Mouse (Mus musculus) heart, adult 18-20 months (tissue): ENCODE results near the gene Tnfrsf22. TPM values are rescaled to one million over a fixed set of nuclear protein-coding genes. Genes with fewer than 3 reads are reported as not detected.
"Not testable (repeated sequence)": the region's sequence is repeated elsewhere in the genome, so short reads cannot be mapped to it uniquely, and the experiment has no call there.

ENCODE experiments used
- DNase-seq, 2 experiments: peaks; one replicate each; pipeline ENCODE4 v3.0.0; 2021 to 2022; ENCODE audit warnings: mixed read lengths in 1 of 2
- long read RNA-seq, 2 experiments: library from polyadenylated mRNA; stranded (forward); transcript quantifications; one replicate each; pipeline ENCODE4 v2.0.0; 2021
- total RNA-seq, 2 experiments: library from RNA; stranded (reverse); gene quantifications; 2 replicates each; pipeline ENCODE4 v1.2.3; 2021

The Tnfrsf22 gene
- 1 to 10 TPM; 2.7 to 3.3 TPM for total RNA-seq
- long read RNA-seq, experiment 1, partial matches to known transcripts: 1 of 2 reads
- long read RNA-seq, experiment 1, other reads (novel, unspliced or antisense): 0 of 2 reads
- long read RNA-seq, experiment 2, partial matches to known transcripts: 0 of 3 reads
- long read RNA-seq, experiment 2, other reads (novel, unspliced or antisense): 0 of 3 reads

DNA sequence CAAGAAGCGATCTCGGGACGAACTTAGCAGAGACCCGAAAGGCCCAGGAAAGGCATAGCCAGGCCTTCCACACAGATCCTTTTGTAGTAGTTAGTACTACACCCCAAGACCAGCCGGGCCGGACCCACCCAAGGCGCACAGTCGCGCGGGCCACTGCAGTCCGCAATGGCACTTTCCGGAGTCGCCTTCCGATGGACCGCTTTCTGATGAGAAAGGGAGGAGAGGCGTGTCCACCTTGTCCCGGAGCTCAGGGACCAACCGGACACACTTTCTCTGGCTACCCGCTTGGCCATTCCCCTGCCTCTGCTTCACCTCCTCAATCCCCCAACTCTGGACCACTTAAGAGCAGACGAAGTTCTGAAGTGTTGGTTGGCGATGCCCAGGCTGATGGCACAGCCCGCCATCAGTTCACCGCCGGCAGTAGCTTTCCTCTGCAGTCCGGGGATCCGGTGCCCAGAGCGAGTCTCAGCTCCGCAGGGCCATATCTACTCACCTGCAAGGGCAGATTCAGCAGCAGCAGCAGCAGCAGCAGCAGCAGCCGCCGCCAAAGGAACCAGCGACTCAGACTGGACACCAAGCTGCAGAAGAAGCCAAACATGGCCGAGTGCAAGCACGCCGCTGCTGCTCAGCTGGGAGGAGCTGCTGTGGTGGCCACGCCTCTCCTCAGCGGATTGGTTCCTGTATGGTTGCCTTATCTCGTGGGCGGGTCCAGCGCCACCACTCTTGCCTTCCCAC, at the start of gene Tnfrsf22:
Gene Tnfrsf22 (minus strand): TSS at position 628 of the 735 bp plus-strand sequence.
- peak; percentile 82 to 91 for DNase-seq

DNA sequence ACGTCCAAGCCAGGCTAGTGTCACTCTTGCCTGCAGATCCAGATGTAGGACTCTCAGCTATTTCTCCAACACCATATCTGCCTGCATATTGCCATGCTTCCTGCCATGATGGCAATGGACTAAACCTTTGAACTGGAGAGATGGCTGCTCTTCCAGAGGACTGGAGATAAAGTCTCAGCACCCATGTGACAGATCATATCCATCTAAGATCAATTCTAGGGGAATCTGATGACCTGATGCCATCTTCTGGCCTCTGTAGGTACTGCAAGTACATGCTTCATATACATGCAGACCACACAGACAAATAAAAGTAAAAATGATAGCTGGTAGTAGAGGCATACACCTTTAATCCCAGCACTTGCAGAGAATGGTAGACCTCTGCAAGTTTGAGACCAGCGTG, 46.7 kb upstream of the Tnfrsf22 start:
- DNase-seq: peak in 1 of 2 experiments; percentile 67

DNA sequence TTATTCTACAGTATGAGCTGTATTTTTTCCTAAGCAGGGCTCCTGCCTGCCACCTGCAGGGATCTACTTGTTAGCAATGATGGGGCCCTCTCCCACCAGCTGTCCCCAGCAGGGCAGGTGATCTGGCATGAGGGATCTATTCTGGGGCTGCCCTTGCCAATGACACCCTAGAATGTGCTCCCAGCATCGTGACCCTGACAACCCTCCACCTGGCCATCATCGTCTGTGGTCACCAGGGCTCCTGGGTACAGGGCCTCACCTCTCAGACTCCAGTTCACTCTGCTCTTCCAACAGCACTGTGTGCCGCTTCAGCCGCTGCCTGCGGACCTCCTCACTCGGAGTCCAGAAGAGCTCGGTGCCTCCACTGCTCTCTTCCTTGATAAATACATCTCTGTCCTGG, 45.1 kb upstream of the Tnfrsf22 start:
- no peak for DNase-seq

DNA sequence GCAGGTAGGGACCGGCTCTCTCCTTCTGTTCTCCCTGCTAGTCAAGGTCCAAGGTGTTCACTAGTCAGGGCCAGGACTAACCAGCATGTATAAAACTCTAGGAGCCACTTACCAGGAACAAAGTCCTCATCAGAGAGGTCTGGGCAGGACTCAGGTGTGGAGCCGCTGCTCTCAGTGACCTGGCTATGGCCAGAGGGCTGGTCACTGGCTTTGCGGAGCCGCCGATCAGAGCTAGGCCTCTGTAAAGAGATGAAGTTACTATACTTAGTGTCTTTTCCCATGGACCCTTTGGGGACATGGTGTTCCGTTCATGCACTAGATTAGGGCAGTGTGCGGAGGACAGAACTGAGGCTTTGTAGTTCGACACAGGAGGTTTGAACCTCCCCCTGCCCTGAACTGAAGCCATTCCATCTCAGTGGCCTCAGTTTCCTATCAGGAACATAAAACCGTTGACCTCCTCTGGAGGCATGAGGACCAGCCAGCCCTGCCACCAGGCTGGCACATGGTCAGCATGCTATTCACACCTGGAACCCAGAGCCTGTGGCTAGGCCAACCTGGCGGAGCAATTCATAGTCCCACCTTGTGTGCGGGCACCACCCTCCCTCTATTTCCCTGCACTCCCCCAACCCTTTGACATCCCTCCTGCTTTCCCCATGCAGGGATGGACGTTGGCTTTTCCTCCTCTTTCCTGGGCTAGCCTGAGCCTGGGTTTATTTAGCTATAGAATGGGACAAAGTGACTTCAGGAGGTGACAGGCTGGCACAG, 43.5 kb upstream of the Tnfrsf22 start:
- no peak for DNase-seq

DNA sequence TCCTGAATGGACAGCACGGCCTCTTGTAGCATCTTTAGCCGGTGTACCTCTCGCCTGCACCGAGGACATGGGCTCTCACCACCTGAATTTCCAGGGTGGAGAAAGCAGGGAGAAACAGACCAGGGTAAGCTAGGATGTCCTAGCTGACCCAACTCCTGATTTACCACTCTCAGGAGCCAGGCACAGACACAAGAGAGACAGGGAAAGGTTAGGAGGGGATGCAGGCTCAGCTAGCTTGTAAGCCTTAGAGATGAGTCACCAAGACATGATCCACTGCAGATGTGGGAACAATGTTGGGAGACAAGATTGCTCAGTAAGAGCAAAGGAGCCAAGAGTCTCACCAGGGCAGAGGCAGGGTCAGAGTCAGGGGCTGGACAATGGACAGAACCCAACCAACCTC, 42.4 kb upstream of the Tnfrsf22 start:
- no peak for DNase-seq

DNA sequence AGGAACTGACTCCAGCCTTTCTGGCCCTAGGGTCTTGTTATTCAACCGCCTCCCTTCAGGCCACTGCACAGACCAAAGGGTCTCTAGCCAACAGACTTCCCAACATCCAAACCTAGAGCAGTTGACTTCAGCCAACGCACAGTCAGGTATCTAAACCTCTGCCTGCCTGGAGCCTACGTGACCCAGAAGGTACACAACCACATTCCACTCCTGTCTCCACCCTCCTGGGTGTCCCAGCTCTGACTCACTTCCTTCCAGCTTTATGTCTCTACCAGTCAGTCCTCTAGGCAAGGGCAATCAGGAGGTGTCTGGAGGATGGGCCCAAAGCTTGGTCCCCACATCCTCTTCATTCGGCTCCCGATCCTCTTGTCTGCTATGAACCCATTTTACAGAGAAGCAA, 41.7 kb upstream of the Tnfrsf22 start:
- no peak for DNase-seq

DNA sequence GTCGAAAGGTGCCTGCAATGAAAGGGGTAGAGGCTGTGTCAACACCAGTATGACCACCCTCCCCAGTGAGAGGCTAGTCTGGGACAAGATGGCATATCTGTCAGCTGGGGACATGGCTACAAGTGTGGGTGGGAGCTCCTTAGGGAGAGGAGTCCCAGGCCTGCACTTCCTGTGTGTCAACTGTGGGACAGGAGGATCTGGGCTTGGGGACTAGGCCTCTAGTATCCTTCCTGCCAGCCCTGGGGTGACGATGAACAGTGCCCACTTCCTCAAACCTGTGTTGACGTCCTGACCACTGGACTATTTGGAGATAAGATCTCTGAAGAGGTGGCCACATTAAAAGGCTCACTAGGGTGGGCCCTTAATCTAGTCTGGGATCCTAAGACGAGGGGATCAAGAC, 40.5 kb upstream of the Tnfrsf22 start:
- DNase-seq: no peak

DNA sequence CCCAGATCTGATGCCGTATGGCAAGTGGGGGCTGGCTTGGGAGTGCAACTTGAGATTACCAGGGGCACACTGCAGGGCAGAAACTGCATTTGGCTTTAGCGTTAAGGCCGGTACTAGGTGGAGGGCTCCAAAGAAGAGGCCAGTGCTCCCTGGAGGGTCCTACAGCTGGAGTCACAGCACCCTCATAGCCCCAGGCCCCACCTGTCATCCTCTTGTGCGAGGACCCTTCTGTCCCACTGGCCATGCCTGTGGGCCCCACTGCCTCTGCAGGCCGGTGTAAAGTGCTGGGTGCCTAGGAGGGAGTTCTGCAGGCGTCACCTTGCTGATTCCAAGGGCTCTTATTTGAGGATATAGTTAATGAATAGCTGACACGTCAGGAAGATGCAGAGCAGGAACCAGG, 40.0 kb upstream of the Tnfrsf22 start:
- DNase-seq: no peak

DNA sequence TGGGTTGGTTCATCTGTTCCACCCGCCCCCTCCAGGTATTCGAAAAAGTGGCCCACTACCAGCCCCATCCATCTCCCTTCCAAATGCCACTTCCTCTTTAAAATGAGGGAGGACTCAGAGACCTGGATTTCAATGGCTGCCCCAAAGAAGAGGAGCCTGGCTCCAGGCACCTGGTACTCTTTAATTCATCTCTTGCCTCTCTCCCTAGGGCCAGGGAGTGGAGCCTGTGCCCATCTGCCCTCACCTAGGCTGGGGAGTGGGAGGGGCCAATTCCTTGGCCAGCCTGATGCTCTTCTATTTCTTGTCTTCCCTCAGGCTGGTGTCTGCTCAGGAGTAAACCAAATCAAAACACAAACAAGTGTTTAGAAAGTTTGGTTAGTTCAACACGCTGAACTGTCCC, 37.2 kb upstream of the Tnfrsf22 start:
- DNase-seq: not testable (repeated sequence)

DNA sequence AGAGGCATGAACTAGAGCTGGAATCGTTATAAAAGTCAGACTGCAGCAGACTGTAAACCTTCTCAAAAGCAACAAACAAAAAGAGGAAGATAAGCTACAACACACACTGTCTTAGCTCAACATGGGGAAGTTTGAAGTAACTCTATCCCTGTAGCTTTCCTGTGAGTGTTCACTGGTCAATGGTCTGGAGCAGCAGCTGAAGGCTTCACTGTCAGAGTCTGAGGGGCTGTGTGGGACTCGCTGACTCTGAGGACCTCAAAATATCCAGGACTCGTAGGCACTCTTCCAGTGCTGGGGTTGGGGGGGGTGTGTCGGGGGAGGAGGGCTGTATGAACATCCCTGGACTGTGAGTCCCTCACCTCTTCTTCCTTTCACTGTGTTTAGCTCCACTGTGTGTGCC, 36.7 kb upstream of the Tnfrsf22 start:
- not testable (repeated sequence) for DNase-seq

DNA sequence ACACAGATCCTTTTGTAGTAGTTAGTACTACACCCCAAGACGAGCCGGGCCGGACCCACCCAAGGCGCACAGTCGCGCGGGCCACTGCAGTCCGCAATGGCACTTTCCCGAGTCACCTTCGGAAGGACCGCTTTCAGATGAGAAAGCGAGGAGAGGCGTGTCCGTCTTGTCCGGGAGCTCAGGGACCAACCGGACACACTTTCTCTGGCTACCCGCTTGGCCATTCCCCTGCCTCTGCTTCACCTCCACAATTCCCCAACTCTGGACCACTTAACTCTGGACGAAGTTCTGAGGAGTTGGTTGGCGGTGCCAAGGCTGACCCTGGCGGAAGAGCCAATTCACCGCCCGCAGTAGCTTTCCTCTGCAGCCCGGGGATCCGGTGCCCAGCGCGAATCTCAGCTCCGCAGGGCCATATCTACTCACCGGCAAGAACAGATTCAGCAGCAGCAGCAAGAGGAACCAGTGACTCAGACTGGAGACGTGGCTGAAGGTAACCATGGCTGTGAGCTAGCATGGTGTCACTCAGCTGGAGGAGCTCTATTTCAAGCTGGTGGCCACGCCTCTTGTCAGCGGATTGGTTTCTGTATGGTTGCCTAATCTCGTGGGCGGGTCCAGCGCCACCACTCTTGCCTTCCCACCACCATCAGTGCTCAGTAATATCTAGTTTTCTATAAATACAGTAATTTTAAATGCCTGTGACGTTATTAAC, 36.1 kb upstream of the Tnfrsf22 start, which contains the start of gene Tnfrsf23:
Gene Tnfrsf23 (minus strand): TSS at position 514 of the 709 bp plus-strand sequence.
- DNase-seq: peak; percentile 83 to 89

DNA sequence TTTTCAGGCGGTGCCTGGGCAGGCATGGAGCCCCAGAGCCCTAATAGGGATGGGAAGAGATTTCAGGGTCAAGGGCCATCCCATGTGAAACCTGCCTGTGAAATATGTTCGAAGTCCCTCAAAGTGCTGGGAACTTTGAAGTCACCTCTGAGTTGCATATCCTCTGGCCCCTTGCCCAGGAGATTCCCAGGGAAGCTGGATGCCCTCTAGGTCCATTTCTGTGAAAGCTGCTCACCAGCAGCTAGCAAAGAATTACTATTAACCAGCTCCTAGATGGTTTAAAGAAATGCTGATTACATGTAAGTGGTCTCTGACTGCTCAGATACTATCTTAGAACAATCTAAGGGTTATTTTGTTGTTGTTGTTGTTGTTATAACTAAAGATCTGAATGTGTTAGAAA, 35.1 kb upstream of the Tnfrsf22 start:
- not testable (repeated sequence) for DNase-seq

DNA sequence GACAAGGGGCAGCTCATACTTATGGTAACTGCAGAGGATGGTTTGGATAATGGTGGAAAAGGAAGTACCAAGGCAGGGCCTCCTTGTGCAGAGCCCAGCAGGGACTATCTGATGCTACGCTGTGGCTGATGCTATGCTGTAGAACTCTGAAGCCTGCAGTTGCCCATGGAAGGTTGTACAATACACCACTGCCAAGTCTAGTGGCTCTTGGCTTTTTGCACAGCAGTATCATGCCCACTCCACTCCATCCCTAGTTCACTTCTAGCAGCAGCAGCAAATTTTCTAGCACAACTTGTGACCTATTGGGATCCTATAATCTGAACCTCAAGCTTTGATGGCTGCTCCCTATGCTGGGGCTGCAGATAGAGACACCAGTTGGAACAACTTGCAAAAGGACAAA, 32.1 kb upstream of the Tnfrsf22 start:
- DNase-seq: no peak

DNA sequence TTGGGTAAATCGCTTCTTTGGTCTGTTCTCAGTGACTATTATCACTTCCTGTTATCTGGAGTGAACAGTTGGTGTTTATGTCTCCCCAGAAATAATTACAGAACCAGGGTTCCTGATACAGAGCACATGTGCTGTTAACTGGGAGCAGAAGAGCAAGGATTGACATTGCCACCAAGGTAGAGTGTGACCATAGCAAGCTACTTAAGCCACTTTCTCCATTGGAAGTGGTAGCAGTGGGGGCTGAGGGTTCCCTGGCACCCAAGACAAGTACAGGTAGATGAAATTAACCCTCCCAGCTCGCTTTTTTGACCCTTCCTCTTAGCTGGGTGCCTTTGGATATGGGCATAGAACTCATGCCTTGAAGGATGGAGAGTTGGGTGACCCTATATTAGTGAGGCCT, 31.4 kb upstream of the Tnfrsf22 start:
- DNase-seq: peak in 1 of 2 experiments; percentile 0

DNA sequence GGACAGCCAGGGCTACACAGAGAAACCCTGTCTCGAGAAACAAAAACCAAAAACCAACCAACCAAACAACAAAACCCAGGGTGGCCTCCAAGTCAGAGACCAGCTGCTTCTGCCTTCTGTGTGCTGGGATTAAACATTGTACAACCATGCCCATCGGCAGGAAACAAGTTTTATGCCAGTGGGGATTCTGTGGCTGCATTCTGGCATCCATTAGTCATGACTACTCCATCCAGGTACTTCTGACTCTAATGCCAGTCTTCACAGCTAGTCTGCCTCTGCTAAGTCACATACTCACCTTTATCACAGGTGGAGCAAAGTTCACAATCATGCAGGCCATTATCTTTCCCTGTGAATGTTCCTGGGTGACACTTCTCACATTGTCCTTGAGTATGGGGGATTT, 30.2 kb upstream of the Tnfrsf22 start:
- peak in 1 of 2 experiments; percentile 0 for DNase-seq

DNA sequence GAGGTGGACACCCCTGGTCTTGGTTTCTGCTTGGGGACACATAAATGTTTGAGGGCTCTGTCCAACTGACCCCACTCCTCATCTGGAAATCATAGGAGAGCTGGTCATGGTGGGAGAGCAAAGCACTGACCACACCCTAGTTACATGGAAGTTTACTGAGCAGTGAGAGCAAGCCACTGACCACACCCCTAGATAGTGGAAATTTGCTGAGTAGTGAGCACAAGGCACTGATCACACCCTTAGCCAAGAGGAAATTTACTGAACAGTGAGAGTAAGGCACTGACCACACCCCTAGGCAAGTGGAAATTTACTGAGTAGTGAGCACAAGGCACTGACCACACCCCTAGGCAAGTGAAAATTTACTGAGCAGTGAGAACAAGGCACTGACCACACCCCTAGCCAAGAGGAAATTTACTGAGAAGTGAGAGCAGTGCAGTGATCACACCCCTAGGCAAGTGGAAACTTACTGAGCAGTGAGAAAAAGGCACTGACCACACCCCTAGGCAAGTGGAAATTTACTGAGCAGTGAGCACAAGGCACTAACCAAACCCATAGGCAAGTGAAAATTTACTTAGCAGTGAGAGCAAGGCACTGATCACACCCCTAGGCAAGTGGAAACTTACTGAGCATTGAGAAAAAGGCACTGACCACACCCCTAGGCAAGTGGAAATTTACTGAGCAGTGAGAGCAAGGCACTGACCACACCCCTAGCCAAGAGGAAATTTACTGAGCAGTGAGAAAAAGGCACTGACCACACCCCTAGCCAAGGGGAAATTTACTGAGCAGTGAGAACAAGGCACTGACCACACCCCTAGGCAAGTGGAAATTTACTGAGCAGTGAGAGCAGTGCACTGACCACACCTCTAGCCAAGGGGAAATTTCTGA, 17.2 kb upstream of the Tnfrsf22 start:
- no peak for DNase-seq

DNA sequence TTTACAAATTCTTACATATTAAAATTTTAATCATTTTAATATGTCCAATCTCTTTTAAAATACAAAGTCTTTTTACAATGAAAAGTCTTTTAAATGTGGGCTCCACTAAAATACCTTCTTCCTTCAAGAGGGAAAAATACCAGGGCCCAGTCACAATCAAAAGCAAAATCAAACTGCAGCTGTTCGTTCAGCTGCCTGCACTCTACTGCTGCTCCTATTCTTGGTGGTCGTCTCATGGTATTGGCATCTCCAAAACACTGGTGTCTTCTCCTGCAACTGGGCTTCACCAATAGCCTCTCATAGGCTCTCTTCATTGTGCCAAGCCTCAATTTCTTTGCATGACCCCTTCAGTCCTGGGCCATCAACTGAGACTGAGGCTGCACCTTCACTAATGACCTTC, 14.0 kb upstream of the Tnfrsf22 start:
- DNase-seq: no peak

DNA sequence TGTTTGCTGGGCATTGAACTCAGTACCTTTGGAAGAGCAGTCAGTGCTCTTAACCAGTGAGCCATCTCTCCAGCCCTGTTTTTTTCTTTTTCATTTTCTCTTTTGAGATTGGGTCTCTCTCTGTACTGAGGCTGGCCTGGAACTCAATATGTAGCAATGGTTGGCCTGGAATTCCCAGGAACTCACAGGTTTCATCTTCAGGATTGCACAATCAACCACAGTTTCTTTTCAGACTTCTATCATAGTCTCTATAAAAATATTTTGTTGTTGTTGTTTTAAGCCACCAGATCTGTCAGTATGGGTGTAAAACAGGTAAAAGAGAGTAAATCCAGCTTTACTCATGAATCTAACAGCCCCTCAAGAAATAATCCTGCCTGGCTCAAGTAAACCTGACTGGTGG, 11.3 kb upstream of the Tnfrsf22 start:
- no peak for DNase-seq

DNA sequence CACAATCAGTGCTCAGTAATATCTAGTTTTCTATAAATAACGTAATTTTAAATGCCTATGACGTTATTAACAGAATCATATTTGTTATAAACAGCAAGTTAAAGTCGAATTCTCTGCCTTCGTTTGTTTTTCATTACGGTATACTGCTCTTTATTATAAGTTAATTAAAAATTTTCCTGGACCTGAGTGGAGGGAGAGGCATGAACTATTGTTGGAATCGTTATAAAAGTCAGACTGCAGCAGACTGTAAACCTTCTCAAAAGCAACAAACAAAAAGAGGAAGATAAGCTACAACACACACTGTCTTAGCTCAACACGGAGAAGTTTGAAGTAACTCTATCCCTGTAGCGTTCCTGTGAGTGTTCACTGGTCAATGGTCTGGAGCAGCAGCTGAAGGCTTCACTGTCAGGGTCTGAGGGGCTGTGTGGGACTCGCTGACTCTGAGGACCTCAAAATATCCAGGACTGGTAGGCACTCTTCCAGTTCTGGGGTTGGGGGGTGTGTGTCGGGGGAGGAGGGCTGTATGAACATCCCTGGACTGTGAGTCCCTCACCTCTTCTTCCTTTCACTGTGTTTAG, 397 bp upstream of the Tnfrsf22 start:
- DNase-seq: not testable (repeated sequence)

DNA sequence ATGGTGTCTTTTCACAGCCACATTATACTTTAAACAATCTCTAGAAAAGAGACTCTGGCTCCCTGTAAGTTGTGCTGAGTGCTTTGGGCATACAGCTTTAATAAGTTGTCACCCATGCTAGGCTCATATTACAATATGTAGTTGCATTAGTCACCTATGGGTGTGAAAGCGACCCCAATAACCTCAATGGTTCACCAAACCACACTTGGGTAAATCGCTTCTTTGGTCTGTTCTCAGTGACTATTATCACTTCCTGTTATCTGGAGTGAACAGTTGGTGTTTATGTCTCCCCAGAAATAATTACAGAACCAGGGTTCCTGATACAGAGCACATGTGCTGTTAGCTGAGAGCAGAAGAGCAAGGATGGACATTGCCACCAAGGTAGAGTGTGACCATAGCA, 5.5 kb downstream of the Tnfrsf22 start:
- DNase-seq: not testable (repeated sequence)

DNA sequence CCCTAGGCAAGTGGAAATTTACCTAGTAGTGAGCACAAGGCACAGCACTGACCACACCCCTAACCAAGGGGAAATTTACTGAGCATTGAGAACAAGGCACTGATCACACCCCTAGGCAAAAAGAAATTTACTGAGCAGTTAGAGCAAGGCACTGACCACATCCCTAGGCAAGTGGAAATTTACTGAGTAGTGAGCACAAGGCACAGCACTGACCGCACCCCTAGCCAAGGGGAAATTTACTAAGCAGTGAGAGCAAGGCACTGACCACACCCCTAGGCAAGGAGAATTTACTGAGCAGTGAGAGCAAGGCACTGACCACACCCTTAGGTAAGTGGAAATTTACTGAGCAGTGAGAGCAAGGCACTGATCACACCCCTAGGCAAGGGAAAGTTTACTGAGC, 12.8 kb downstream of the Tnfrsf22 start:
- no peak for DNase-seq
